Mouse (Mus musculus): Measurements from ENCODE around the gene Ctc1. TPM values are rescaled to one million over a fixed set of nuclear protein-coding genes. Genes with fewer than 3 reads are reported as not detected.

Ctc1 gene
- total and polyA plus RNA-seq, 2 experiments from 2014 or later, result 18.6 to 40.0 TPM

DNA sequence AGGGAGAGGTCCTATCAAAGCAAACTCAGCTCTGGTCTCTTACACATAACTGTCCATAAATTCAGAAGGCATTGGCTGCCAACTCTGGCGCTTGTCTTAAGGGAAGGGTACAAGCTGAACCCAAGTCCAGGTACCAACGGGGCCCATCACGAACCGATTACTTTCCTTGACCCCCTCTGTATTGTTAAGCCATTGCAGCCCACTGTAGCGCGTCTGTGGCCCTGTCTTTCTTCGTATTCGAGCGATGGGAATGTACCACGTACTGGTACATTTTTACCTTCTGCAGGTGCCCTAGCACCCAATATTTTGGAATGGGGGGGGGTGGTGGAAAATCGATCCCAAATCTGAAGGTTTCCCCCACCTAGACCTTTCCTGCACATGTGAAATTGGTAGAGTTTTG is 56.5 kb downstream of the Ctc1 start:
- no peak for TF ChIP-seq CTCF (IDR thresholded peaks at IDR 0.05; ENCODE audit: low read depth)
- TF ChIP-seq EP300 (IDR thresholded peaks at IDR 0.05; ENCODE audit: low read depth), result no peak
- Histone ChIP-seq H3K4me1 (ENCODE audit: control insufficient read depth, insufficient read depth) (peaks cover 20% of the 10 kb centered on the region), H3K9me3 (replicated peaks; ENCODE audit: control insufficient read depth, low read length) (no peaks in the 10 kb centered on the region), H3K27ac (ENCODE audit: low read depth) (peak overlapping the region; percentile 93; the same call in 1 of the 2 replicates), H3K4me2 (ENCODE audit: low read depth, low read length) (peak overlapping the region; percentile 58), H3K27me3 (ENCODE audit: control insufficient read depth, insufficient read depth, low read length) (no peaks in the 10 kb centered on the region), H3K9ac (replicated peaks; ENCODE audit: low read depth, low read length) (peak overlapping the region; percentile 68; the same call in 1 of the 2 replicates), H3K4me3 (ENCODE audit: low read depth, low read length) (no peak overlapping the region), H3K36me3 (replicated peaks; ENCODE audit: control insufficient read depth, insufficient read depth, low read length) (no peaks in the 10 kb centered on the region)
- 87% methylated on average over 11 of the region's 11 CpGs for WGBS
- no peak for DNase-seq (ENCODE audit: low spot score)
- no peak for ATAC-seq (ENCODE audit: insufficient read depth, low read depth)

DNA sequence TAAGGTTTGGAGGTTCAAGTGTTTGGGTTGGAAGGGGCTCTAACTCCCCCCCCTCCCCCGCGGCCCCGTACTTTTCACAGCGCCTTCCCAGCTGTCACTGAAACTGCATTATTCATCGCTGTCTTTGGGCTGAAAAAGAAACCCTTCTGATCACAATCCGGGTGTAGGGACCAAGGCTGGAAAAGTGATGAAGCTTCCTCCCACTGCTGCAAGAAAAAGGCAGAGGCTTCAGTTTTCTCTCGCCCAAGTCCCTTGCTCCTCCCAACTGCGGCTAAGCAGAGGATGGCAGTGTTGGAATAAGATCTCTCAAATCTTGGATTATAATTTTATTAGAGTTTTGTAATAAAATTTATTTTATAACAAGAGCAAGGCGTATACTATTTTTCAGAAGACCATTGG is 57.0 kb downstream of the Ctc1 start:
- no peak; the same call in 1 of the 2 replicates for TF ChIP-seq EP300 (IDR thresholded peaks at IDR 0.05; ENCODE audit: low read depth)
- H3K4me2 ChIP-seq (ENCODE audit: low read depth, low read length), result peak overlapping the region; percentile 58
- 11% methylated on average over 9 of the region's 9 CpGs for WGBS
- no peak for ATAC-seq (ENCODE audit: insufficient read depth, low read depth)
- peaks cover 16% of the 10 kb centered on the region for H3K4me1 ChIP-seq (ENCODE audit: control insufficient read depth, insufficient read depth)
- no peak for DNase-seq (ENCODE audit: low spot score)
- H3K27ac ChIP-seq (ENCODE audit: low read depth), result peak overlapping the region; percentile 93
- peak overlapping the region; percentile 33 for H3K4me3 ChIP-seq (ENCODE audit: low read depth, low read length)
- no peaks in the 10 kb centered on the region for H3K27me3 ChIP-seq (ENCODE audit: control insufficient read depth, insufficient read depth, low read length)
- no peaks in the 10 kb centered on the region for H3K36me3 ChIP-seq (replicated peaks; ENCODE audit: control insufficient read depth, insufficient read depth, low read length)
- peak overlapping the region; percentile 68; the same call in 1 of the 2 replicates for H3K9ac ChIP-seq (replicated peaks; ENCODE audit: low read depth, low read length)
- H3K9me3 ChIP-seq (replicated peaks; ENCODE audit: control insufficient read depth, low read length), result no peaks in the 10 kb centered on the region

DNA sequence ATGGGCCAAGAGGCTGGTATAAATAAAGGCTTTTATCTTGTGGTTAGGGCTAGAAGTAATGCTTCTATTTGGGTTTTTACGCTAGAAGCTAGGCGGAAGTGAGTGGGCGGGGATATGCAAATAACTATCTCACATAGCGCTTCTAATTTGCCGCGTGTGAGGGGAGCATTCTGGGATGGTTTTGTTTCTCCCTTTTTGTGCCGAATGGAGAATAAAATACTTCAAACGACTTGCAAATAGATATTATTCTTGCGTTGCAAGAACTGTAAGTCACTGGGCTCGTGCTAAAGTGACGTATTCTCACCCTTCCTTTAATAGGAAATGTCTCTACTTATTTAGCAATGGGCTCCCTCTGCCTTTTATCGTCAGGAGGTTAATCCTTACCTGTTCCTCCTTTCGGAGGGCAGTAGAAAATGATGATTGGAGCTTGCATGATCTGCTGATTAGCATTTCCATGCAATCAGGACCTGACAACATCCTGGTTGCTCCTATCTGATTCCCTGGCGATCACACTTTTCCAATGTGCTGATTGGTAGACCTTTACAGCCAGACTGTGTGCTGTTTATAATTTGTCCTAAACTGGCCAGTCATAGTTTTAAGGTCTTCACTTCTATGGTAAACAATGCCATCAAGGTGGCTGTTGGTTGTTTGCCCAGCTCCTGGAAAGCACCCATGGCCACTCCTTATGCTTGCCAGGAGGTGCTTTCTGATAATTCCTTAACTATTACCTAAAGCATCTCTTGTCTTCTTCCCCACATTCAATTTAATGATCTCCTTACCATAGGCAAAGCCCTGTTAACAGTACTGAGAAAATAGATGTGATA is 57.6 kb downstream of the Ctc1 start:
- peak; percentile 65 for ATAC-seq (ENCODE audit: insufficient read depth, low read depth)
- no peaks in the 10 kb centered on the region for H3K9me3 ChIP-seq (replicated peaks; ENCODE audit: control insufficient read depth, low read length)
- TF ChIP-seq CTCF (IDR thresholded peaks at IDR 0.05; ENCODE audit: low read depth) (no peak), EP300 (IDR thresholded peaks at IDR 0.05; ENCODE audit: low read depth) (peak; percentile 81)
- H3K4me3 ChIP-seq (ENCODE audit: low read depth, low read length), result peak overlapping the region; percentile 33
- WGBS, result under 1% methylated on average over 14 of the region's 14 CpGs
- H3K4me1 ChIP-seq (ENCODE audit: control insufficient read depth, insufficient read depth), result peaks cover 14% of the 10 kb centered on the region; the same call in 1 of the 2 replicates
- peak overlapping the region; percentile 93 for H3K27ac ChIP-seq (ENCODE audit: low read depth)
- no peaks in the 10 kb centered on the region for H3K36me3 ChIP-seq (replicated peaks; ENCODE audit: control insufficient read depth, insufficient read depth, low read length)
- DNase-seq (ENCODE audit: low spot score), result peak; percentile 91
- peak overlapping the region; percentile 58 for H3K4me2 ChIP-seq (ENCODE audit: low read depth, low read length)
- H3K9ac ChIP-seq (replicated peaks; ENCODE audit: low read depth, low read length), result peak overlapping the region; percentile 68
- H3K27me3 ChIP-seq (ENCODE audit: control insufficient read depth, insufficient read depth, low read length), result no peaks in the 10 kb centered on the region

DNA sequence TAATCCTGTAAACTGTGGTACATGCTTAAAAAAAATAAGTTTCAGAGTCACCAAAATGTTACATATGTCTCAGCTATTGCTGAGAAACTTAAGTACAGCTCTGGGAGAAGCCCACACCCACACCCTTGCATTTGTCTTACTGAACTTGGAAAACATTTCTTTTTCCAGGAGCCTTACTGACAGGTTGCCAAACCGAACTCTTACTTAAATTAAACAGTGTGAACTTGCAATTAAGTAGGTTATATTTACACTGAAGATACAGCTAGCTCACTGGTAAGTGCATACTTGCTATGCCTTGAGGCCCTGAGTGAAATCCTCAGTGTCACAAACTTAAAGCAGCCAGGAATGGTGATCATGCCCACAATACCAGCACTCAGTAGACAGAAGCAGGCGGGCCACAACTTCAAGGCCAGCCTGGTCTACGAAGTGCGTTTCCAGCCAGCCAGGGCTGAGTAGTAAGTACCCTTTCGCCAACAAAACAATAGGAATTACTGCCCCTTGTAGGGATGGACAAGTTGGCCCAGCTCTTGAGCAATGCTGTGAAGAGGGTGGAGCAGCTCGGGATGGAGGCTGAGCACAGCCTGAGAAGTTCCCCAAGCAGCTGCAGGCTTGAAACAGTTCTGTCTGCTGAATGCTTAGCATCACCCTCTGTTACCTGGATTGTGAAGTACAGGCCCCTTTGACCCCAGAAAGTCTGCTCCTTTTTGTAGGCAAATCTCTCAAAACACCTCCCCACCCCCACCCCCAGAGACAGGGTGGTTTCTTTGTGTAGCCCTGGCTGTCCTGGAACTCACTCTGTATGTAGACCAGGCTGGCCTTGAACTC is 58.5 kb downstream of the Ctc1 start:
- 49% methylated on average over 6 of the region's 6 CpGs for WGBS
- Histone ChIP-seq H3K9me3 (replicated peaks; ENCODE audit: control insufficient read depth, low read length) (no peaks in the 10 kb centered on the region), H3K4me3 (ENCODE audit: low read depth, low read length) (no peak overlapping the region), H3K27ac (ENCODE audit: low read depth) (peak overlapping the region; percentile 93), H3K4me1 (ENCODE audit: control insufficient read depth, insufficient read depth) (peaks cover 14% of the 10 kb centered on the region; the same call in 1 of the 2 replicates), H3K9ac (replicated peaks; ENCODE audit: low read depth, low read length) (no peak overlapping the region), H3K27me3 (ENCODE audit: control insufficient read depth, insufficient read depth, low read length) (no peaks in the 10 kb centered on the region), H3K36me3 (replicated peaks; ENCODE audit: control insufficient read depth, insufficient read depth, low read length) (no peaks in the 10 kb centered on the region), H3K4me2 (ENCODE audit: low read depth, low read length) (no peak overlapping the region)
- TF ChIP-seq EP300 (IDR thresholded peaks at IDR 0.05; ENCODE audit: low read depth) (no peak), CTCF (IDR thresholded peaks at IDR 0.05; ENCODE audit: low read depth) (no peak)
- ATAC-seq (ENCODE audit: insufficient read depth, low read depth), result no peak
- peak; percentile 29 for DNase-seq (ENCODE audit: low spot score)

DNA sequence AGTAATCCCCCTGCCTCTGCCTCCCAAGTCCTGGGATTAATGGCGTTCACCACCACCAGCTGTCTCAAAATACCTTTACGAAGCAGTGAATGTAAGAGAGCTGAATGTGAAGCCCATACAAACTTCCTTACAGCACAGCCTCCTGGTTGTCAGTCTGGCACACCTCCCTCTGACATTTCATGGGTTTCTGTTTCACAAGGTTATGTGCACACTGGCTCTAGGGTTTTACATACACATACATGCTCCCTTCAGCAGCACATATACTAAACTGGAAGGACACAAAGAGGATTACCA is 59.0 kb downstream of the Ctc1 start:
- Histone ChIP-seq H3K4me2 (ENCODE audit: low read depth, low read length) (no peak overlapping the region), H3K4me1 (ENCODE audit: control insufficient read depth, insufficient read depth) (peaks cover 14% of the 10 kb centered on the region; the same call in 1 of the 2 replicates), H3K4me3 (ENCODE audit: low read depth, low read length) (no peak overlapping the region), H3K36me3 (replicated peaks; ENCODE audit: control insufficient read depth, insufficient read depth, low read length) (no peaks in the 10 kb centered on the region), H3K27me3 (ENCODE audit: control insufficient read depth, insufficient read depth, low read length) (no peaks in the 10 kb centered on the region), H3K27ac (ENCODE audit: low read depth) (no peak overlapping the region; the same call in 1 of the 2 replicates), H3K9me3 (replicated peaks; ENCODE audit: control insufficient read depth, low read length) (no peaks in the 10 kb centered on the region), H3K9ac (replicated peaks; ENCODE audit: low read depth, low read length) (no peak overlapping the region)
- WGBS, result 55% methylated on average over 2 of the region's 2 CpGs
- DNase-seq (ENCODE audit: low spot score) (no peak), ATAC-seq (ENCODE audit: insufficient read depth, low read depth) (no peak)
- TF ChIP-seq EP300 (IDR thresholded peaks at IDR 0.05; ENCODE audit: low read depth), result no peak
- no peak for TF ChIP-seq CTCF (IDR thresholded peaks at IDR 0.05; ENCODE audit: low read depth)

All from heart, postnatal 0 days (tissue).